In the genomic region with DNA sequence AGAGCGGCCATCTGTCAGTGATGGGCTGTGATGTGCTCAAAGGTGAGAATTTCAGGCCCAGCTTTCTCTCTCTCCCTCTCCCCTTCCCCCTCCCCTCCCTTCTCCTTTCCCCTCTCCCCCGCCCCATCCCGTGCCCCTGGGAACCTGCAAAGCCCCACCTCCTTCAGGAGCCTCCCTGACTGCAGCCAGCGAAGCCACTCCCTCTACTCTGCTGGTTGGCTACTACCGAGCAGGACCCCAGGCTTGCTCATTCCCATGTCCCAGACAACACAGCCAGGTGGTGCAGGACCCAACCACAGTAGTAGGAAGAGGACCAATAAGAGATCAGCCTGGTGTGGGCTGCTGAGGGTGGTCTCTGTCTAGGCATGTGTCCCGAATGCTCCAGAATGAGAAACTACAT, we compare ENCODE assay signal across 9 mouse cellular contexts. TPM values are rescaled to one million over a fixed set of nuclear protein-coding genes. Genes with fewer than 3 reads are reported as not detected.
DNase-seq lines count a peak whose midpoint lies in the region; ATAC-seq lines count a peak whose summit lies in the region.
"Had no signal": no experiment of that assay in that cellular context is flagged by ENCODE, and none has a peak within 500 bp of the region (broad histone marks: within the 10 kb centered on the region; RNA-seq: fewer than 3 reads in every experiment).

No protein-coding gene starts in this region.

- H3K4me3 ChIP-seq in lung, embryonic 16.5 days (ENCODE audit: low read length): no peak overlapping the region
- no peak overlapping the region for H3K4me3 ChIP-seq in embryonic facial prominence, embryonic 11.5 days (ENCODE audit: low read depth, low read length)
- no peak overlapping the region for H3K4me3 ChIP-seq in intestine, embryonic 15.5 days (replicated peaks)

- no peak overlapping the region for H3K27ac ChIP-seq in lung, embryonic 16.5 days (ENCODE audit: low read length)
- H3K27ac ChIP-seq in embryonic facial prominence, embryonic 11.5 days (replicated peaks; ENCODE audit: low read depth, low read length): no peak overlapping the region
- no peak overlapping the region for H3K27ac ChIP-seq in intestine, embryonic 15.5 days

- peak; percentile 22; the same call in 1 of the 2 replicates for ATAC-seq in lung, embryonic 16.5 days (ENCODE audit: low read depth)
- peak; percentile 61; the same call in 1 of the 2 replicates for ATAC-seq in embryonic facial prominence, embryonic 11.5 days (replicated peaks; ENCODE audit: insufficient number of reproducible peaks, low FRiP score, low TSS enrichment, low read depth)
- ATAC-seq in intestine, embryonic 15.5 days: peak; percentile 71
- no peak for ATAC-seq in monocyte, adult 5-6 weeks (replicated peaks; ENCODE audit: insufficient number of reproducible peaks, low FRiP score, low TSS enrichment, poor library complexity, severe bottlenecking)
- ATAC-seq: Patski had no signal

- no peaks in the 10 kb centered on the region for H3K36me3 ChIP-seq in lung, embryonic 16.5 days (ENCODE audit: control insufficient read depth, insufficient read depth, low read length)
- no peaks in the 10 kb centered on the region for H3K36me3 ChIP-seq in embryonic facial prominence, embryonic 11.5 days (replicated peaks; ENCODE audit: control insufficient read depth, insufficient read depth, low read depth, low read length)
- H3K36me3 ChIP-seq in intestine, embryonic 15.5 days: no peaks in the 10 kb centered on the region

- peak overlapping the region; percentile 36 for H3K4me2 ChIP-seq in lung, embryonic 16.5 days (ENCODE audit: low read depth, low read length)
- H3K4me2 ChIP-seq in embryonic facial prominence, embryonic 11.5 days (ENCODE audit: low read depth, low read length): no peak overlapping the region
- H3K4me2 ChIP-seq in intestine, embryonic 15.5 days (replicated peaks): peak overlapping the region; percentile 33

- WGBS in lung, embryonic 16.5 days: 15% methylated on average over 6 of the region's 6 CpGs
- WGBS in embryonic facial prominence, embryonic 11.5 days: 10% methylated on average over 6 of the region's 6 CpGs
- 21% methylated on average over 6 of the region's 6 CpGs for WGBS in intestine, embryonic 15.5 days

- H3K9me3 ChIP-seq in lung, embryonic 16.5 days (ENCODE audit: control insufficient read depth, low read length): no peaks in the 10 kb centered on the region
- no peaks in the 10 kb centered on the region for H3K9me3 ChIP-seq in embryonic facial prominence, embryonic 11.5 days (replicated peaks; ENCODE audit: control insufficient read depth, low read length)
- H3K9me3 ChIP-seq in intestine, embryonic 15.5 days: no peaks in the 10 kb centered on the region

- H3K4me1 ChIP-seq in lung, embryonic 16.5 days (replicated peaks; ENCODE audit: control insufficient read depth, insufficient read depth, low read length): peaks cover 9% of the 10 kb centered on the region
- no peaks in the 10 kb centered on the region for H3K4me1 ChIP-seq in embryonic facial prominence, embryonic 11.5 days (ENCODE audit: control insufficient read depth, insufficient read depth, low read length)
- H3K4me1 ChIP-seq in intestine, embryonic 15.5 days (replicated peaks): no peaks in the 10 kb centered on the region; the same call in 1 of the 2 replicates

- DNase-seq in lung, postnatal 25 days (ENCODE audit: low spot score): no peak
- DNase-seq in embryonic facial prominence, embryonic 11.5 days (ENCODE audit: low spot score): peak; percentile 36
- peak; percentile 48 for DNase-seq in retina, embryonic 14.5 days (ENCODE audit: low spot score)
- DNase-seq in right cerebral cortex, postnatal 10 days (ENCODE audit: low spot score in 2 of 2): no peak
- DNase-seq: lung, postnatal 4 days had no signal

- H3K9ac ChIP-seq in lung, embryonic 16.5 days (ENCODE audit: low read length): no peak overlapping the region
- no peak overlapping the region for H3K9ac ChIP-seq in embryonic facial prominence, embryonic 11.5 days (replicated peaks; ENCODE audit: low read length)
- H3K9ac ChIP-seq in intestine, embryonic 15.5 days: no peak overlapping the region

- H3K27me3 ChIP-seq in lung, embryonic 16.5 days (ENCODE audit: control insufficient read depth, insufficient read depth, low read depth, low read length): no peaks in the 10 kb centered on the region
- no peaks in the 10 kb centered on the region for H3K27me3 ChIP-seq in embryonic facial prominence, embryonic 11.5 days (ENCODE audit: control insufficient read depth, insufficient read depth, low read length)
- H3K27me3 ChIP-seq in intestine, embryonic 15.5 days (replicated peaks): no peaks in the 10 kb centered on the region
- H3K27me3 ChIP-seq: Patski had no signal

RNA-seq across cellular contexts. Expression of gene Meltf, which starts 5.3 kb away (rescaled TPM):
- polyA plus RNA-seq in lung, embryonic 16.5 days (2015; fragmentation: Nextera tagmentation; extraction: Ambion mirVana): 0.13 and 0.18 TPM in 2 replicates
- polyA plus RNA-seq in embryonic facial prominence, embryonic 11.5 days (2014; fragmentation: Nextera tagmentation; extraction: Ambion mirVana): 0.07 TPM in 1 of 2 replicates, not detected in the other
- polyA plus RNA-seq in intestine, embryonic 15.5 days (2015; fragmentation: Nextera tagmentation; extraction: Ambion mirVana): 33.6 and 51.6 TPM in 2 replicates
- 0.53 TPM in 1 of 3 replicates, not detected in the others for total RNA-seq in monocyte, adult 5-6 weeks (2017)

RNA-seq across cellular contexts. Expression of gene Pigz, which starts 49.7 kb away (rescaled TPM):
- 0.33 and 0.40 TPM in 2 replicates for polyA plus RNA-seq in lung, embryonic 16.5 days (2015; fragmentation: Nextera tagmentation; extraction: Ambion mirVana)
- polyA plus RNA-seq in embryonic facial prominence, embryonic 11.5 days (2014; fragmentation: Nextera tagmentation; extraction: Ambion mirVana): 0.41 and 0.56 TPM in 2 replicates
- polyA plus RNA-seq in intestine, embryonic 15.5 days (2015; fragmentation: Nextera tagmentation; extraction: Ambion mirVana): 0.48 and 1.2 TPM in 2 replicates
- 0.19 TPM in 1 of 3 replicates, not detected in the others for total RNA-seq in monocyte, adult 5-6 weeks (2017)

Comparison
In these comparisons a context has a peak if more than half of its experiments do, and no peak if none do; other contexts are left out.
1. DNase-seq: peak in embryonic facial prominence, embryonic 11.5 days (single experiment) and retina, embryonic 14.5 days (single experiment); none in lung, postnatal 25 days (single experiment) and right cerebral cortex, postnatal 10 days (0 of 2).
2. RNA of gene Meltf, which starts 5.3 kb away (polyA plus RNA-seq): 33.6 to 51.6 TPM in intestine, embryonic 15.5 days; 0.13 to 0.18 TPM in lung, embryonic 16.5 days and 0.07 TPM in embryonic facial prominence, embryonic 11.5 days; every median in the first group is over 10 times any median in the second.